Mouse (Mus musculus): Measurements from ENCODE around the gene Lipc. TPM values are rescaled to one million over a fixed set of nuclear protein-coding genes. Genes with fewer than 3 reads are reported as not detected.

Lipc gene
- total and polyA plus RNA-seq, 2 experiments from 2014 or later: not detected

- WGBS: 74% methylated on average over 3 of the region's 3 CpGs
- H3K4me3 ChIP-seq (ENCODE audit: low read depth, low read length): no peak overlapping the region
- H3K4me1 ChIP-seq (ENCODE audit: insufficient read depth, low read length): no peaks in the 10 kb centered on the region; the same call in 1 of the 2 replicates
- no peak overlapping the region for H3K9ac ChIP-seq (replicated peaks; ENCODE audit: low read length, poor library complexity, severe bottlenecking)
- no peak overlapping the region for H3K4me2 ChIP-seq (ENCODE audit: low read depth, low read length, poor library complexity, severe bottlenecking)
- no peaks in the 10 kb centered on the region for H3K27me3 ChIP-seq (ENCODE audit: insufficient read depth, low read length)
- H3K9me3 ChIP-seq (ENCODE audit: low read length): no peaks in the 10 kb centered on the region
- DNase-seq (ENCODE audit: low spot score): peak; percentile 37
- no peak for ATAC-seq (ENCODE audit: low FRiP score)
- no peak overlapping the region for H3K27ac ChIP-seq (ENCODE audit: low read depth, low read length)
- H3K36me3 ChIP-seq (ENCODE audit: insufficient read depth, low read length): no peaks in the 10 kb centered on the region
- TF ChIP-seq CTCF (IDR thresholded peaks at IDR 0.05): no peak
Observed at GRCm38 (mm10) chr9:70954226-70954625, 2.2 kb upstream of the Lipc start.

- no peak for TF ChIP-seq CTCF (IDR thresholded peaks at IDR 0.05)
- no peak overlapping the region for H3K9ac ChIP-seq (replicated peaks; ENCODE audit: low read length, poor library complexity, severe bottlenecking)
- H3K9me3 ChIP-seq (ENCODE audit: low read length): no peaks in the 10 kb centered on the region
- H3K36me3 ChIP-seq (ENCODE audit: insufficient read depth, low read length): no peaks in the 10 kb centered on the region
- DNase-seq (ENCODE audit: low spot score) (no peak), ATAC-seq (ENCODE audit: low FRiP score) (no peak)
- no peak overlapping the region for H3K27ac ChIP-seq (ENCODE audit: low read depth, low read length)
- H3K27me3 ChIP-seq (ENCODE audit: insufficient read depth, low read length): no peaks in the 10 kb centered on the region
- H3K4me3 ChIP-seq (ENCODE audit: low read depth, low read length): no peak overlapping the region
- no peak overlapping the region for H3K4me2 ChIP-seq (ENCODE audit: low read depth, low read length, poor library complexity, severe bottlenecking)
- 87% methylated on average over 8 of the region's 8 CpGs for WGBS
- no peaks in the 10 kb centered on the region; the same call in 1 of the 2 replicates for H3K4me1 ChIP-seq (ENCODE audit: insufficient read depth, low read length)
Observed at GRCm38 (mm10) chr9:70949336-70949735, 2.7 kb downstream of the Lipc start.

GRCm38 (mm10) chr9:70947312-70947711 is 4.7 kb downstream of the Lipc start:
- no peak overlapping the region for H3K4me3 ChIP-seq (ENCODE audit: low read depth, low read length)
- H3K36me3 ChIP-seq (ENCODE audit: insufficient read depth, low read length): no peaks in the 10 kb centered on the region
- no peaks in the 10 kb centered on the region for H3K9me3 ChIP-seq (ENCODE audit: low read length)
- ATAC-seq (ENCODE audit: low FRiP score): no peak
- no peak overlapping the region for H3K4me2 ChIP-seq (ENCODE audit: low read depth, low read length, poor library complexity, severe bottlenecking)
- H3K9ac ChIP-seq (replicated peaks; ENCODE audit: low read length, poor library complexity, severe bottlenecking): no peak overlapping the region
- no peaks in the 10 kb centered on the region for H3K4me1 ChIP-seq (ENCODE audit: insufficient read depth, low read length)
- WGBS: 92% methylated on average over 5 of the region's 5 CpGs
- H3K27me3 ChIP-seq (ENCODE audit: insufficient read depth, low read length): no peaks in the 10 kb centered on the region
- DNase-seq (ENCODE audit: low spot score): no peak
- H3K27ac ChIP-seq (ENCODE audit: low read depth, low read length): no peak overlapping the region
- no peak for TF ChIP-seq CTCF (IDR thresholded peaks at IDR 0.05)

- no peak for DNase-seq (ENCODE audit: low spot score)
- WGBS: 76% methylated on average over 9 of the region's 9 CpGs
- no peak overlapping the region for H3K4me3 ChIP-seq (ENCODE audit: low read depth, low read length)
- no peak for ATAC-seq (ENCODE audit: low FRiP score)
- no peaks in the 10 kb centered on the region for H3K9me3 ChIP-seq (ENCODE audit: low read length)
- no peaks in the 10 kb centered on the region for H3K4me1 ChIP-seq (ENCODE audit: insufficient read depth, low read length)
- no peak overlapping the region for H3K9ac ChIP-seq (replicated peaks; ENCODE audit: low read length, poor library complexity, severe bottlenecking)
- H3K27ac ChIP-seq (ENCODE audit: low read depth, low read length): no peak overlapping the region
- H3K4me2 ChIP-seq (ENCODE audit: low read depth, low read length, poor library complexity, severe bottlenecking): no peak overlapping the region
- TF ChIP-seq CTCF (IDR thresholded peaks at IDR 0.05): no peak
- H3K36me3 ChIP-seq (ENCODE audit: insufficient read depth, low read length): no peaks in the 10 kb centered on the region
- no peaks in the 10 kb centered on the region for H3K27me3 ChIP-seq (ENCODE audit: insufficient read depth, low read length)
Observed at GRCm38 (mm10) chr9:70942686-70943333, 9.2 kb downstream of the Lipc start.

GRCm38 (mm10) chr9:70939752-70940501 is 12.1 kb downstream of the Lipc start:
- Histone ChIP-seq H3K4me2 (ENCODE audit: low read depth, low read length, poor library complexity, severe bottlenecking) (no peak overlapping the region), H3K27ac (ENCODE audit: low read depth, low read length) (no peak overlapping the region), H3K4me1 (ENCODE audit: insufficient read depth, low read length) (no peaks in the 10 kb centered on the region), H3K9ac (replicated peaks; ENCODE audit: low read length, poor library complexity, severe bottlenecking) (no peak overlapping the region), H3K9me3 (ENCODE audit: low read length) (no peaks in the 10 kb centered on the region), H3K4me3 (ENCODE audit: low read depth, low read length) (no peak overlapping the region), H3K27me3 (ENCODE audit: insufficient read depth, low read length) (no peaks in the 10 kb centered on the region), H3K36me3 (ENCODE audit: insufficient read depth, low read length) (no peaks in the 10 kb centered on the region)
- ATAC-seq (ENCODE audit: low FRiP score) (no peak), DNase-seq (ENCODE audit: low spot score) (no peak)
- WGBS: 74% methylated on average over 8 of the region's 8 CpGs
- TF ChIP-seq CTCF (IDR thresholded peaks at IDR 0.05): no peak

GRCm38 (mm10) chr9:70938850-70939249 is 13.2 kb downstream of the Lipc start:
- no peak overlapping the region for H3K4me3 ChIP-seq (ENCODE audit: low read depth, low read length)
- no peak overlapping the region for H3K9ac ChIP-seq (replicated peaks; ENCODE audit: low read length, poor library complexity, severe bottlenecking)
- whole genome bisulfite sequencing: 68% methylated on average over 2 of the region's 2 CpGs
- no peaks in the 10 kb centered on the region for H3K4me1 ChIP-seq (ENCODE audit: insufficient read depth, low read length)
- no peak for TF ChIP-seq CTCF (IDR thresholded peaks at IDR 0.05)
- no peak overlapping the region for H3K4me2 ChIP-seq (ENCODE audit: low read depth, low read length, poor library complexity, severe bottlenecking)
- DNase-seq (ENCODE audit: low spot score) (no peak), ATAC-seq (ENCODE audit: low FRiP score) (no peak)
- H3K27me3 ChIP-seq (ENCODE audit: insufficient read depth, low read length): no peaks in the 10 kb centered on the region
- H3K27ac ChIP-seq (ENCODE audit: low read depth, low read length): no peak overlapping the region
- no peaks in the 10 kb centered on the region for H3K36me3 ChIP-seq (ENCODE audit: insufficient read depth, low read length)
- no peaks in the 10 kb centered on the region for H3K9me3 ChIP-seq (ENCODE audit: low read length)
